Mouse (Mus musculus): ENCODE results near the gene Tssk2. TPM values are rescaled to one million over a fixed set of nuclear protein-coding genes. Genes with fewer than 3 reads are reported as not detected.

Gene Tssk2
- total and polyA plus RNA-seq, 2 experiments: not detected

DNA sequence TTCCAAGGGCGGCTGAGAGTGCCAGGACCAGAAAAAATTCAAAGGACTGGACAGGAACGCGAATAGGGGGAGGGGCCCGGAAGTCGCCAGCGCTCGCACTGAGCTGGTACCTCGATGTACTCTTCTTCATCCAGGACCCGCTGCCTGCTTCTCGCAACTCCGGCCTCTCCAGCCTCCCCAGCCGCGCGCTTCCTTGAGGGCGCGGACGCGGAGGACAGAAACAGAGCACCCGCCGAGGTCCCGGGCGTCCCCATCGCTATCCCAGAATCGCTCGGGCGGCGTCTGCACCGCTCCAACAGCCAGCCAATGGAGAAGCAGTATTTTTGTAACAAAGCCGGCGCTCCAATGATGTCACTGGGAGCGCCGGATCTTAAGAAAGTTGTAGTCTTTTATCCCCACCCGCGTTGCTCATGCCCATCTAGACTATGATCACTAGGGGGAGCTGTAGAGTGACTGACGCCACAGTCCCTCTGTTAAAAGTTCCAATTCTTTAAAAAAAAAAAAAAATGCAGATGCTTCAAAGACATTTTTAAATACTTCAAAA is 12.7 kb downstream of the Tssk2 start, which contains the start of gene Ess2:
Ess2 (minus strand) TSS at position 297 of the 544 bp plus-strand sequence.
- Histone ChIP-seq H3K9ac (ENCODE audit: low read depth, low read length) (peak within 1 kb of the TSS; percentile 85), H3K79me2 (ENCODE audit: control insufficient read depth, insufficient read depth, low read length) (peaks cover 4% of the 10 kb centered on the region; the same call in 1 of the 2 replicates), H3K4me3 (ENCODE audit: insufficient read depth, low read depth, low read length) (peak within 1 kb of the TSS; percentile 97), H3K4me1 (ENCODE audit: control insufficient read depth, insufficient read depth, low read length) (peaks cover 4% of the 10 kb centered on the region; the same call in 1 of the 2 replicates), H3K27me3 (ENCODE audit: control insufficient read depth, insufficient read depth, low read length) (peaks cover 11% of the 10 kb centered on the region), H3K27ac (replicated peaks; ENCODE audit: insufficient read depth, low read depth, low read length) (peak within 1 kb of the TSS; percentile 76), H3K36me3 (ENCODE audit: control insufficient read depth, insufficient read depth, low read length) (peaks cover 17% of the 10 kb centered on the region)
- peak; percentile 64; the same call in 1 of the 2 replicates for TF ChIP-seq CTCF (IDR thresholded peaks at IDR 0.05; ENCODE audit: low read depth, low read length)
- TF ChIP-seq POLR2A (IDR thresholded peaks at IDR 0.05; ENCODE audit: extremely low read depth, insufficient read depth, low read length): 0 out of 2 replicates have a peak, but pooled peaks have one; percentile 38
- WGBS: under 1% methylated on average over 35 of the region's 35 CpGs
- DNase-seq (ENCODE audit: extremely low read depth, low read depth, low spot score): peak; percentile 85

DNA sequence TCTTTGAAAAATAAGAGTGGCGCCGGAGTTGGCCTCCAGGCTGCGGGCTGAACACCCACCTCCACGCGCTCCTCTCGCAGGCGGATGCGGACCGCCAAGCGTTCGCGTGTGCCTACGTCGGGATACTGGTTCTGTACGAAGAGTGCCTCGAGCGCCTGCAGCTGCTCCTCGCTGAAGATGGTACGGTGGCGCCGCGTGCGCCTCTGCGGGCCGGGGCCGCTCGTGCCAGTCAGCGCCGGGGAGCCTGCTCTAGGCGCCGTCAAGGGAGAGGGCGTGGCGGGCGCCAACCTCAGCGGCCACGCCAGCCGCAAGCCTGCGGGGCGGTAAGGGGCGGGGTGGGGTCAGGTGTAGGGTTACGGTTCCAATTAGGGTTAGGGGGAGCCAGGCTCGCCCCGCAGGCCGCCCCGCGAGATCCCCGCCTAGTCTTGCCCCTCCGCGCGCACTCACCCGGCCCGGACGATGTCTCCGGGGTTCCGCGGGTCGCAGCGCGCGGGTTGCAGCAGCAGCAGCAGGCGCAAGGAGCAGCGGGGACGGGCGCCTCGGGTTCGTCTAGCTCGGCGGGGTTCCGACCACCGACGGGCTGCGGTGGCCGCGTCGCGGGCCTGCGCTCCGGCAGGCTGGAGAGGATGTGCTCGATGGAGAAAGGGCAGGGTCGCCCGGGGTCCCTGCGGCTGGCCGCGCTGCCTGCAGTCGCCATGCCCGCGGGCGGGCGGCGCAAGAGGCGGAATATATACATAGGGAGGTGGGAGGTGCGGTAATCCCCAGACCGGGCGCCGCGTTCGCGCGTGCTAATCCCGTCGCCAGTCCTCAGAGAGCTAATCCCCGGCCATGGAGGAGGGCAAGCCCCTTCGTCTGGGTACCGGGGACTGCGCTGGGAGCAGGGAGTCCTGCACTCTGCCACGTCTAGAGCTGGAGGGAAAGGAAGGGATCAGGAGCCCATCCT is 16.1 kb downstream of the Tssk2 start, which contains the start of gene Gsc2:
Gsc2 (minus strand) TSS at position 753 of the 943 bp plus-strand sequence.
- 3% methylated on average over 106 of the region's 106 CpGs for WGBS
- Histone ChIP-seq H3K27me3 (ENCODE audit: control insufficient read depth, insufficient read depth, low read length) (peaks cover 11% of the 10 kb centered on the region), H3K36me3 (ENCODE audit: control insufficient read depth, insufficient read depth, low read length) (no peaks in the 10 kb centered on the region), H3K9ac (ENCODE audit: low read depth, low read length) (no peak within 1 kb of the TSS), H3K79me2 (ENCODE audit: control insufficient read depth, insufficient read depth, low read length) (peaks cover 4% of the 10 kb centered on the region; the same call in 1 of the 2 replicates), H3K4me1 (ENCODE audit: control insufficient read depth, insufficient read depth, low read length) (peaks cover 4% of the 10 kb centered on the region; the same call in 1 of the 2 replicates), H3K4me3 (ENCODE audit: insufficient read depth, low read depth, low read length) (peak within 1 kb of the TSS; percentile 16; the same call in 1 of the 2 replicates), H3K27ac (replicated peaks; ENCODE audit: insufficient read depth, low read depth, low read length) (no peak within 1 kb of the TSS)
- TF ChIP-seq POLR2A (IDR thresholded peaks at IDR 0.05; ENCODE audit: extremely low read depth, insufficient read depth, low read length): no peak
- no peak for TF ChIP-seq CTCF (IDR thresholded peaks at IDR 0.05; ENCODE audit: low read depth, low read length)
- no peak for DNase-seq (ENCODE audit: extremely low read depth, low read depth, low spot score)

DNA sequence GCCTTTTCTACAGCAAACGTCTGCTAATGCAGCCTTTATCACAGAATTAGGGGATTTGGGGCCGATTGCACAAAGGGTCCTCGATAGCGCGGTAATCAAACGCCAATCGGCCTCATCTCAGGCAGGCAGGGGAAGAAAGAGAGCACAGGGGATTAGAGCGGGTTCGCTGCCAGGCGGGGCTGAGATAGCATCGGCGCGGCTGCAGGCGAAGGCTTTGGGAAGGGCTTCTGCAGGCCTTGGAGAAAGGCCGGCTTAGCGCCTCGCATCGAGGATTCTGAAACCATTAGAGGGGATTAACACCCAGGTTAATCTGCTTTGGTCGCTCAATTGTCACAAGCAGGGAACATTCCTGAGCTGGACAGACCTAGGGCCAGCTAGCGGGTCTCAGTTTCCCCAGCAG is 22.1 kb downstream of the Tssk2 start:
- no peak for DNase-seq (ENCODE audit: extremely low read depth, low read depth, low spot score)
- Histone ChIP-seq H3K27ac (replicated peaks; ENCODE audit: insufficient read depth, low read depth, low read length) (no peak overlapping the region), H3K36me3 (ENCODE audit: control insufficient read depth, insufficient read depth, low read length) (peaks cover 2% of the 10 kb centered on the region; the same call in 1 of the 2 replicates), H3K79me2 (ENCODE audit: control insufficient read depth, insufficient read depth, low read length) (no peaks in the 10 kb centered on the region), H3K27me3 (ENCODE audit: control insufficient read depth, insufficient read depth, low read length) (no peaks in the 10 kb centered on the region), H3K4me3 (ENCODE audit: insufficient read depth, low read depth, low read length) (no peak overlapping the region), H3K9ac (ENCODE audit: low read depth, low read length) (no peak overlapping the region), H3K4me1 (ENCODE audit: control insufficient read depth, insufficient read depth, low read length) (peaks cover 12% of the 10 kb centered on the region)
- no peak for TF ChIP-seq CTCF (IDR thresholded peaks at IDR 0.05; ENCODE audit: low read depth, low read length)
- no peak for TF ChIP-seq POLR2A (IDR thresholded peaks at IDR 0.05; ENCODE audit: extremely low read depth, insufficient read depth, low read length)
- 41% methylated on average over 20 of the region's 20 CpGs for WGBS

DNA sequence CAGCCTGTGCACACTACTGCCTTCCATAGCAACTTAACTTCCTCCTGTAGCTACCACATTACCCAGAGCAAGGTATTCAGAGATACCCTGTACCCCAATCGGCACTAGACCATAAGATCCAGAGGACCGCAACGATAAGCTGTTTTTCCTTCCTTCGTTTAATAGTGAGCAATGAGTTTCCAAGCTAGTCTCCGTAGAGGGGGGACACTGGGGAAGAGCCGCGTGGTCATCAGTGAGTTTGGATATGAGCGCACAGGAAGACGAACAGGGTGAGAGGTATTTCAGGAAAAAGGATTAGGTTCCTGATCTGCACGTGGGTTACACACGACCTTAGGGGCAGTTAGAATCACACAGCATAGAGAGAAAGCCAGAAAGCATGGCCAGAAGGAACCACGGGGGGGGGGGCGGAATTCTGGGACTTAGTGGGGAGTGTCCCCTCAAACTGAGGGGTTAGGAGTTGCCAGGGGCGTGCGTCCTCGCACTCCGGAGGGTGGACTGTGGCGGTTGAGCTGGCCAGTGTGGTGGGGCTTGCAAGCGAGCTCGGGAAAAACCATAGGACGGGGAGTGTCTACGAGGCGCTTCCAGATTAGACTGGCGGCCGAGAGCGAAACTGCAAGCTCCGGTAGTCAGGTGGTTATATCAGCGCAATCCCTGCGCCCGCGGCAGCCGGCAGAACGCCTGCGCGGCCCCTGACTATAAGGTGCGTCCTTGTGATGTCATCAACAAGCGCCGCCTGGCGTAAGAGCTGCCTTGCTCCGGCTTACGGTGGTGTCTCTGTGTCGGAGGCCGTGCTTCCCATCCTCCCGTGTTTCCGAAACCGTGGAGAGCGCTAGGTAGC is 23.1 kb downstream of the Tssk2 start:
- Histone ChIP-seq H3K9ac (ENCODE audit: low read depth, low read length) (peak overlapping the region; percentile 84), H3K27ac (replicated peaks; ENCODE audit: insufficient read depth, low read depth, low read length) (peak overlapping the region; percentile 74), H3K79me2 (ENCODE audit: control insufficient read depth, insufficient read depth, low read length) (no peaks in the 10 kb centered on the region), H3K4me3 (ENCODE audit: insufficient read depth, low read depth, low read length) (peak overlapping the region; percentile 63), H3K36me3 (ENCODE audit: control insufficient read depth, insufficient read depth, low read length) (peaks cover 2% of the 10 kb centered on the region; the same call in 1 of the 2 replicates), H3K4me1 (ENCODE audit: control insufficient read depth, insufficient read depth, low read length) (peaks cover 16% of the 10 kb centered on the region), H3K27me3 (ENCODE audit: control insufficient read depth, insufficient read depth, low read length) (no peaks in the 10 kb centered on the region)
- under 1% methylated on average over 47 of the region's 47 CpGs for WGBS
- TF ChIP-seq POLR2A (IDR thresholded peaks at IDR 0.05; ENCODE audit: extremely low read depth, insufficient read depth, low read length) (peak; percentile 66), CTCF (IDR thresholded peaks at IDR 0.05; ENCODE audit: low read depth, low read length) (peak; percentile 63)
- DNase-seq (ENCODE audit: extremely low read depth, low read depth, low spot score): peak; percentile 87

DNA sequence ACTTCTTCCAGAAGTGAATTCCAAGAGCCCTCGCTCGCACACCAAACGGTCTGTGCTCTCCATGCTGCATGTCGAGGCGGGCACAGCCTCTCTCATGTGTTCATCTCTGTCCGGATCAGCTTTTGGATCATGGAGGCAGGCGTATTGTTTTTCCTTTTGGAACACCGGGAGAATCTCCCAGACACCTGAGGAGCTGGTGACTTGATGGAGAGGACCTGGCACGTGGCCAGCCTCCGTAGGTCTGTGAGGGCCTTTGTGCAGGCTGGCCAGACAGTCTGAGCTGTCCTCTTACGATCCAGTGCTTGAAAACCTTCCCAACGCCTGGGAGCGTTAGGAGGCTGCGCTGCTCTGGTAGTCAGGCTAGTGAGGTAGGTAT is 23.7 kb downstream of the Tssk2 start:
- Histone ChIP-seq H3K4me3 (ENCODE audit: insufficient read depth, low read depth, low read length) (peak overlapping the region; percentile 63), H3K27me3 (ENCODE audit: control insufficient read depth, insufficient read depth, low read length) (no peaks in the 10 kb centered on the region), H3K36me3 (ENCODE audit: control insufficient read depth, insufficient read depth, low read length) (peaks cover 2% of the 10 kb centered on the region; the same call in 1 of the 2 replicates), H3K4me1 (ENCODE audit: control insufficient read depth, insufficient read depth, low read length) (peaks cover 19% of the 10 kb centered on the region), H3K27ac (replicated peaks; ENCODE audit: insufficient read depth, low read depth, low read length) (peak overlapping the region; percentile 38), H3K79me2 (ENCODE audit: control insufficient read depth, insufficient read depth, low read length) (peaks cover 2% of the 10 kb centered on the region; the same call in 1 of the 2 replicates), H3K9ac (ENCODE audit: low read depth, low read length) (peak overlapping the region; percentile 59)
- DNase-seq (ENCODE audit: extremely low read depth, low read depth, low spot score): no peak
- WGBS: 0% methylated on average over 14 of the region's 14 CpGs
- no peak for TF ChIP-seq POLR2A (IDR thresholded peaks at IDR 0.05; ENCODE audit: extremely low read depth, insufficient read depth, low read length)
- no peak for TF ChIP-seq CTCF (IDR thresholded peaks at IDR 0.05; ENCODE audit: low read depth, low read length)
